Mouse (Mus musculus): ENCODE data around the gene Tep1. TPM values are rescaled to one million over a fixed set of nuclear protein-coding genes. Genes with fewer than 3 reads are reported as not detected.
"Not testable (repeated sequence)": the region's sequence is repeated elsewhere in the genome, so short reads cannot be mapped to it uniquely, and the experiment has no call there.

Tep1 gene
- polyA plus RNA-seq, 1 experiment from 2014 or later: 6.1 TPM

GRCm38 (mm10) chr14:50807487-50808072 is 62.8 kb downstream of the Tep1 start, which contains the start of the genes Ccnb1ip1 and Parp2:
Gene Ccnb1ip1, minus strand, starts transcription at chr14:50807732.
Gene Parp2, plus strand, starts transcription at chr14:50807841.
- Histone ChIP-seq H3K4me3 (peak within 1 kb of the TSS; percentile 70), H3K9me3 (replicated peaks) (no peaks in the 10 kb centered on the region), H3K9ac (peak within 1 kb of the TSS; percentile 76), H3K36me3 (peaks cover 26% of the 10 kb centered on the region), H3K27ac (ENCODE audit: poor library complexity, severe bottlenecking) (peak within 1 kb of the TSS; percentile 90), H3K4me1 (replicated peaks) (peaks cover 4% of the 10 kb centered on the region), H3K4me2 (peak within 1 kb of the TSS; percentile 68), H3K27me3 (replicated peaks) (no peaks in the 10 kb centered on the region)
- under 1% methylated on average over 42 of the region's 42 CpGs for WGBS
- ATAC-seq (ENCODE audit: insufficient number of reproducible peaks, low FRiP score): peak; percentile 99

DNA sequence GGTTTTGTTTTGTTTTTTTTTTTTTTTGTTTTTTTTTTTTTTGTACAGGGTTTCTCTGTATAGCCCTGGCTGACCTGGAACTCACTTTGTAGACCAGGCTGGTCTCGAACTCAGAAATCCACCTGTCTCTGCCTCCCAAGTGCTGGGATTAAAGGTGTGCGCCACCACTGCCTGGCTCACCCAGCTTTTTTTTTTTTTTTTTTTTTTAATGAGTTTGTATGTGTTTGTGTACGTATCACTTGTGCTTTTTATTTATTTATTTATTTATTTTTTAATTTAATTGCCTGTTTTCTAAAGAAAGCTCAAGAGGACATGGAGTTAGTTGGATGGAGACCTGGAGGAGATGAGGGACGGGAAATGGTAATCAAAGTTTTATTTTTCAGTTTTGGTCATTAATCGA is 63.9 kb downstream of the Tep1 start:
- H3K36me3 ChIP-seq: peaks cover 15% of the 10 kb centered on the region
- H3K27ac ChIP-seq (ENCODE audit: poor library complexity, severe bottlenecking); H3K9ac ChIP-seq; H3K9me3 ChIP-seq (replicated peaks); H3K4me1 ChIP-seq (replicated peaks); H3K27me3 ChIP-seq (replicated peaks); H3K4me3 ChIP-seq; ATAC-seq (ENCODE audit: insufficient number of reproducible peaks, low FRiP score): not testable (repeated sequence)
- WGBS: 81% methylated on average over 5 of the region's 5 CpGs
- peak overlapping the region; percentile 31; the same call in 1 of the 2 replicates for H3K4me2 ChIP-seq

DNA sequence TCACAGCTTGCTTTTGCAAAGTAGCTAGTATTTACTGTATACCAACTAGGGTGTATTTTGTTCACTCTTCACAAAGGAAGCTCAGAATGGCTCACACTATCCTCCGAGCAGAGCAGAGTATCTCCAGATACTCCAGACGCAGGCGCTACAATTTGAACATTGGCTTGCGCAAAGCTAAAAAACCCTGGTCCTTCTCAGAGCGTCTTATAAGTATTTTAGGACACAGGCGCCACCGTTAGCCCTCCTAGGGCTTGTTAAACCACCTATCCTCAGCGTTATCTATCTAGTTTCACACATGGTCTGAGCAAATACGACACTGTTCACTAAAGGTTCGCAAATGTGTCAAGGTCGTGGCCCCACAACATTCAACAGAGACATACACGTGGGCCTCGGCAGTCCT is 65.7 kb downstream of the Tep1 start:
- no peak overlapping the region for H3K4me2 ChIP-seq
- no peaks in the 10 kb centered on the region for H3K27me3 ChIP-seq (replicated peaks)
- peaks cover 4% of the 10 kb centered on the region for H3K4me1 ChIP-seq (replicated peaks)
- H3K4me3 ChIP-seq: no peak overlapping the region
- no peak overlapping the region for H3K9ac ChIP-seq
- 62% methylated on average over 13 of the region's 13 CpGs for WGBS
- no peak overlapping the region for H3K27ac ChIP-seq (ENCODE audit: poor library complexity, severe bottlenecking)
- no peak for ATAC-seq (ENCODE audit: insufficient number of reproducible peaks, low FRiP score)
- H3K9me3 ChIP-seq (replicated peaks): no peaks in the 10 kb centered on the region
- no peaks in the 10 kb centered on the region for H3K36me3 ChIP-seq

GRCm38 (mm10) chr14:50802843-50803562 is 67.4 kb downstream of the Tep1 start:
- H3K9ac ChIP-seq: no peak overlapping the region
- 57% methylated on average over 4 of the region's 4 CpGs for WGBS
- H3K36me3 ChIP-seq: no peaks in the 10 kb centered on the region
- no peak overlapping the region for H3K27ac ChIP-seq (ENCODE audit: poor library complexity, severe bottlenecking)
- ATAC-seq (ENCODE audit: insufficient number of reproducible peaks, low FRiP score): no peak
- no peaks in the 10 kb centered on the region for H3K27me3 ChIP-seq (replicated peaks)
- no peak overlapping the region for H3K4me2 ChIP-seq
- H3K4me3 ChIP-seq: no peak overlapping the region
- no peaks in the 10 kb centered on the region for H3K9me3 ChIP-seq (replicated peaks)
- no peaks in the 10 kb centered on the region for H3K4me1 ChIP-seq (replicated peaks)

DNA sequence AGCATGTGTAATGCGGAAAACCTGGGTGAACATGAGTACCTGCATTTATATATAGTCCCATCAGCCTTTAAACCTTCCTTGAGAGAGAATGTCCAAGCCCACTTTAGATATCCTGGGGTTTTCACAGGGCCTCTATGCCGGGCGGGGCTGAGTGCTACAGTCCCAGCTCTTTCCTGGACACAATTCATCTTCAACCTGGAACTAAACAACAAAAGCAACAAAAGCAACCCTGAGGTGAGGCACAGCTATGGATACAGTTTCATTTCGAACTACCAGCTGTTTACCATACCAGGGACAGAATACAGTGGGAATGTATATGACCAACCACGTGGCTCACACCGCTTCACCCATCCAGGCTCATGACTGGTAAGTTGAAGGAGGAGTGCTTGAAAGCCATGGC is 67.9 kb downstream of the Tep1 start:
- H3K27me3 ChIP-seq (replicated peaks): no peaks in the 10 kb centered on the region
- WGBS: 83% methylated on average over 6 of the region's 6 CpGs
- H3K27ac ChIP-seq (ENCODE audit: poor library complexity, severe bottlenecking): no peak overlapping the region
- no peak overlapping the region for H3K4me2 ChIP-seq
- no peak overlapping the region for H3K9ac ChIP-seq
- no peaks in the 10 kb centered on the region for H3K4me1 ChIP-seq (replicated peaks)
- no peaks in the 10 kb centered on the region for H3K36me3 ChIP-seq
- no peaks in the 10 kb centered on the region for H3K9me3 ChIP-seq (replicated peaks)
- H3K4me3 ChIP-seq: no peak overlapping the region
- ATAC-seq (ENCODE audit: insufficient number of reproducible peaks, low FRiP score): no peak

DNA sequence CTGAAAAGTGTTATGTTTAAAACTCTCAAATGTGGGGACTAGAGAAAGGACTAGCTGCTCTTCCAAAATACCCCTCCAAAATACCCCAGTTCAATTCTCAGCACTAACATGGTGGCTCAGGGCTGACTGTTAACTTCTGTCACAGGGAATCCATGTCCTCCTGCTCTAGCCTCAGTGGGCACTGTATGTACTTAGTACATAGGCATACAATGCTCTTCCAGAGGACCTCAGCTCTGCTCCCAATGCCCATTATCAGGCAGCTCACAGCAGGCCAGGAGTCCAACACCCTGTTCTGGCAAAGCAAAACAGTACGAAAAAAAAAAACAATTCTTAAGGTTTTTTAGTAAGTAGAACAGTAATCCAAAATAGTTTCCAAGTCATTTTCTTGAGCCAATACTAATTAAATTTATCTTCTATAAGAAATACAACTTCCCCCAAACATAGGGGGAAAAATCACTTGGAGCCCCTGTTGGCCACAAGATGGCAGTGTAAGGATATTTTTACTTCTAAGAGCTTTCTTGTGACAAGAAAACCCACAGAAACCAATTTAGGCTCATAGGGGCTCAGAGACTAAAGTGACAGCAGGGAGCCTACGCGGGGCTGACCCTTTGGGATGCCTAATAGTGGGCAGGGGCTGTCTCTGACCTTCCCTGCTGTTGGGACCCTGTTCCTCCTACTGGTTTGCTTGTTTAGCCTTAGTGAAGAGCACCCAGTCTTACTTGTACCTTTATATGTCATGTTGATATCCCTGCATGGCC is 70.7 kb downstream of the Tep1 start:
- no peaks in the 10 kb centered on the region for H3K4me1 ChIP-seq (replicated peaks)
- no peak for ATAC-seq (ENCODE audit: insufficient number of reproducible peaks, low FRiP score)
- no peaks in the 10 kb centered on the region for H3K9me3 ChIP-seq (replicated peaks)
- H3K9ac ChIP-seq: no peak overlapping the region
- H3K4me2 ChIP-seq: no peak overlapping the region
- no peak overlapping the region for H3K4me3 ChIP-seq
- H3K27ac ChIP-seq (ENCODE audit: poor library complexity, severe bottlenecking): no peak overlapping the region
- H3K36me3 ChIP-seq: no peaks in the 10 kb centered on the region
- WGBS: 2% methylated on average over 3 of the region's 3 CpGs
- H3K27me3 ChIP-seq (replicated peaks): no peaks in the 10 kb centered on the region

DNA sequence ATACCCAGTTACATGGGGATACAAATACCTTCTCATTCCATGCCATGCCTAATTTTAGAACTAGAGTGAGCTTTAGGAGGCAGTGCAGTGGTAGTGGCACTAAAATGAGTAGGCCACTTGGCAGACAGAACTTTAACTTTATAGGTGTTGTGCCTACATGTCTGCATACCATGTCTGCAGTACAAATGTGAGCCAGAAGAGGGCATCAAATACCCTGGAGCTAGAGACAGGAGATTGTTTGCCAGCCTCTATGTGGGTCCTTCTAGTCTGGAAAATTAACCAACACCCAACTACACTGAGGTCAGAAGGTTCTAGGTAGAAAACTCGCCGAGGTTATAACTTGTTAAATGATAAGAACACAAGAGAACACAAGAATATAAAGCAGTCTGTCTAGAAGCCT is 71.8 kb downstream of the Tep1 start:
- no peaks in the 10 kb centered on the region for H3K4me1 ChIP-seq (replicated peaks)
- 46% methylated on average over 2 of the region's 2 CpGs for WGBS
- H3K4me2 ChIP-seq: no peak overlapping the region
- H3K9ac ChIP-seq: no peak overlapping the region
- no peaks in the 10 kb centered on the region for H3K9me3 ChIP-seq (replicated peaks)
- no peak overlapping the region for H3K4me3 ChIP-seq
- H3K36me3 ChIP-seq: no peaks in the 10 kb centered on the region
- H3K27ac ChIP-seq (ENCODE audit: poor library complexity, severe bottlenecking): no peak overlapping the region
- H3K27me3 ChIP-seq (replicated peaks): no peaks in the 10 kb centered on the region
- ATAC-seq (ENCODE audit: insufficient number of reproducible peaks, low FRiP score): no peak

DNA sequence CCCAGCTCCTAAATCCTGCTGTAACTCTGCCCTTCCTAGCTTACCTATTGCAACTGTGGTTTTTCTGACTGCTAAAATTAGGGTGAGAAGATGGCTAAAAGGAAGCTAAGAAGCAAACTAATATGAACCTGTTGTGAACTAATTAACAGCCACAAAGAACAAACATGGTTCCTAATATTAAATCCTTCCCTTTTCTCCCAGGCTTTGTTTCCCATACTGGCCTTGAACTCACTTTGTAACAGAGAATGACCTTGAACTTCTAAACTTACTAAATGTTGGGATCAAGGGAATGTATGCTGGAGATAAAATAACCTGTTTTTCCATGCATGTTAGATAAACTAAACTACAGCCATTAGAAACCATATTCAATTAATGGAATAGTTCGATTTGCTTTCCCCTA is 73.9 kb downstream of the Tep1 start:
- Histone ChIP-seq H3K4me3 (no peak overlapping the region), H3K4me2 (no peak overlapping the region), H3K36me3 (no peaks in the 10 kb centered on the region), H3K27me3 (replicated peaks) (no peaks in the 10 kb centered on the region), H3K4me1 (replicated peaks) (no peaks in the 10 kb centered on the region), H3K9ac (no peak overlapping the region), H3K27ac (ENCODE audit: poor library complexity, severe bottlenecking) (no peak overlapping the region), H3K9me3 (replicated peaks) (no peaks in the 10 kb centered on the region)
- WGBS: 81% methylated on average over 1 of the region's 1 CpGs
- no peak for ATAC-seq (ENCODE audit: insufficient number of reproducible peaks, low FRiP score)

- WGBS: 68% methylated on average over 4 of the region's 4 CpGs
- Histone ChIP-seq H3K27me3 (replicated peaks) (no peaks in the 10 kb centered on the region), H3K27ac (ENCODE audit: poor library complexity, severe bottlenecking) (no peak overlapping the region), H3K36me3 (no peaks in the 10 kb centered on the region), H3K4me1 (replicated peaks) (no peaks in the 10 kb centered on the region), H3K9ac (no peak overlapping the region), H3K4me2 (no peak overlapping the region), H3K9me3 (replicated peaks) (no peaks in the 10 kb centered on the region), H3K4me3 (no peak overlapping the region)
- no peak for ATAC-seq (ENCODE audit: insufficient number of reproducible peaks, low FRiP score)
Measured at GRCm38 (mm10) chr14:50795965-50796364, 74.4 kb downstream of the Tep1 start.

GRCm38 (mm10) chr14:50795261-50795935 is 75.0 kb downstream of the Tep1 start:
- no peaks in the 10 kb centered on the region for H3K27me3 ChIP-seq (replicated peaks)
- no peaks in the 10 kb centered on the region for H3K4me1 ChIP-seq (replicated peaks)
- H3K9me3 ChIP-seq (replicated peaks): no peaks in the 10 kb centered on the region
- 86% methylated on average over 24 of the region's 24 CpGs for WGBS
- H3K4me2 ChIP-seq: no peak overlapping the region
- no peak for ATAC-seq (ENCODE audit: insufficient number of reproducible peaks, low FRiP score)
- H3K36me3 ChIP-seq: no peaks in the 10 kb centered on the region
- H3K27ac ChIP-seq (ENCODE audit: poor library complexity, severe bottlenecking): no peak overlapping the region
- no peak overlapping the region for H3K9ac ChIP-seq
- H3K4me3 ChIP-seq: no peak overlapping the region

GRCm38 (mm10) chr14:50788157-50788556 is 82.2 kb downstream of the Tep1 start:
- WGBS: 12% methylated on average over 2 of the region's 2 CpGs
- H3K36me3 ChIP-seq: no peaks in the 10 kb centered on the region
- H3K27me3 ChIP-seq (replicated peaks): no peaks in the 10 kb centered on the region
- no peak for ATAC-seq (ENCODE audit: insufficient number of reproducible peaks, low FRiP score)
- H3K9me3 ChIP-seq (replicated peaks): no peaks in the 10 kb centered on the region
- H3K27ac ChIP-seq (ENCODE audit: poor library complexity, severe bottlenecking): no peak overlapping the region
- H3K4me1 ChIP-seq (replicated peaks): peaks cover 6% of the 10 kb centered on the region; the same call in 1 of the 2 replicates
- no peak overlapping the region for H3K4me2 ChIP-seq
- no peak overlapping the region for H3K4me3 ChIP-seq
- no peak overlapping the region for H3K9ac ChIP-seq

All from heart, embryonic 12.5 days (tissue).